Mouse (Mus musculus): ENCODE results near the gene Parvb. TPM values are rescaled to one million over a fixed set of nuclear protein-coding genes. Genes with fewer than 3 reads are reported as not detected.

Gene Parvb
- total RNA-seq (2014; rRNA removed) (3.8 and 9.4 TPM in 2 replicates), polyA plus RNA-seq (2015; fragmentation: Nextera tagmentation; extraction: Ambion mirVana) (2.7 and 4.3 TPM in 2 replicates)

GRCm38 (mm10) chr15:84231721-84232561, at the start of gene Parvb:
Gene Parvb, plus strand, starts transcription at chr15:84232043.
- TF ChIP-seq CTCF (IDR thresholded peaks at IDR 0.05; ENCODE audit: low read depth) = 0 out of 2 replicates have a peak, but pooled peaks have one; percentile 3
- ATAC-seq = peak; percentile 62
- DNase-seq = peak; percentile 65

GRCm38 (mm10) chr15:84183967-84184366, 47.9 kb upstream of the Parvb start:
- no peak overlapping the region for H3K9ac ChIP-seq
- H3K9me3 ChIP-seq (ENCODE audit: low read length) = no peaks in the 10 kb centered on the region
- H3K4me1 ChIP-seq (ENCODE audit: insufficient read depth) = no peaks in the 10 kb centered on the region
- no peak for TF ChIP-seq CTCF (IDR thresholded peaks at IDR 0.05; ENCODE audit: low read depth)
- H3K27ac ChIP-seq (ENCODE audit: low read depth, low read length) = no peak overlapping the region
- no peak overlapping the region for H3K4me3 ChIP-seq (ENCODE audit: low read depth, low read length)
- H3K36me3 ChIP-seq (ENCODE audit: insufficient read depth) = no peaks in the 10 kb centered on the region
- no peak overlapping the region for H3K4me2 ChIP-seq (ENCODE audit: low read depth)
- DNase-seq = no peak
- 41% methylated on average over 1 of the region's 1 CpGs for WGBS
- no peaks in the 10 kb centered on the region for H3K27me3 ChIP-seq (ENCODE audit: insufficient read depth, low read length)
- no peak for ATAC-seq

More at GRCm38 (mm10) chr15:84231721-84232561, at the start of gene Parvb:
- peak within 1 kb of the TSS; percentile 64; the same call in 1 of the 2 replicates for H3K27ac ChIP-seq (ENCODE audit: low read depth, low read length)
- no peaks in the 10 kb centered on the region for H3K9me3 ChIP-seq (ENCODE audit: low read length)
- H3K36me3 ChIP-seq (ENCODE audit: insufficient read depth) = no peaks in the 10 kb centered on the region
- peak within 1 kb of the TSS; percentile 88 for H3K4me2 ChIP-seq (ENCODE audit: low read depth)
- H3K4me1 ChIP-seq (ENCODE audit: insufficient read depth) = peaks cover 22% of the 10 kb centered on the region
- H3K4me3 ChIP-seq (ENCODE audit: low read depth, low read length) = peak within 1 kb of the TSS; percentile 38
- peak within 1 kb of the TSS; percentile 58 for H3K9ac ChIP-seq
- 2% methylated on average over 46 of the region's 53 CpGs for WGBS
- H3K27me3 ChIP-seq (ENCODE audit: insufficient read depth, low read length) = no peaks in the 10 kb centered on the region

DNA sequence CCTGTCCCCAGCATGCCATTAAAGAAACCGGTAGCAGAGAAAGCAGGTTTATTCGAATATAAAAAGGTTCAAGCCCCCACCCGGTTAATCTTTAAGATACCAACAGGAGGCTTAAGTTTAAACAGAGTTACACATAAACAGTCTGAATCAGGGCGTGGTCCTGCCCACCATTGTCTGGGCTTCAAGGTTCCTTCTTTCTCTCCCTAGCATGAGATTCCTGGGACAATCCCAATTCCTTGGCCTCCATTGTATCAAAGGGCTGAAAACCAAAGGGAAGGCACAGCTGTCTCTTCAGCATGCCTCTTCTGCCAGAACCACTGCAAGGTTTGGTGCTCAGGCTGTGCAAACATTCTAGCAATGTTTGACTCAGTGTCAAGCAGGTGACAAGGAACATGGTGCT, 45.6 kb upstream of the Parvb start:
- TF ChIP-seq CTCF (IDR thresholded peaks at IDR 0.05; ENCODE audit: low read depth) = no peak
- H3K27me3 ChIP-seq (ENCODE audit: insufficient read depth, low read length) = no peaks in the 10 kb centered on the region
- no peak overlapping the region for H3K4me2 ChIP-seq (ENCODE audit: low read depth)
- H3K9me3 ChIP-seq (ENCODE audit: low read length) = no peaks in the 10 kb centered on the region
- no peak for DNase-seq
- WGBS = 60% methylated on average over 4 of the region's 4 CpGs
- H3K4me1 ChIP-seq (ENCODE audit: insufficient read depth) = no peaks in the 10 kb centered on the region
- no peak overlapping the region for H3K9ac ChIP-seq
- H3K27ac ChIP-seq (ENCODE audit: low read depth, low read length) = no peak overlapping the region
- ATAC-seq = no peak
- no peaks in the 10 kb centered on the region for H3K36me3 ChIP-seq (ENCODE audit: insufficient read depth)
- no peak overlapping the region for H3K4me3 ChIP-seq (ENCODE audit: low read depth, low read length)

DNA sequence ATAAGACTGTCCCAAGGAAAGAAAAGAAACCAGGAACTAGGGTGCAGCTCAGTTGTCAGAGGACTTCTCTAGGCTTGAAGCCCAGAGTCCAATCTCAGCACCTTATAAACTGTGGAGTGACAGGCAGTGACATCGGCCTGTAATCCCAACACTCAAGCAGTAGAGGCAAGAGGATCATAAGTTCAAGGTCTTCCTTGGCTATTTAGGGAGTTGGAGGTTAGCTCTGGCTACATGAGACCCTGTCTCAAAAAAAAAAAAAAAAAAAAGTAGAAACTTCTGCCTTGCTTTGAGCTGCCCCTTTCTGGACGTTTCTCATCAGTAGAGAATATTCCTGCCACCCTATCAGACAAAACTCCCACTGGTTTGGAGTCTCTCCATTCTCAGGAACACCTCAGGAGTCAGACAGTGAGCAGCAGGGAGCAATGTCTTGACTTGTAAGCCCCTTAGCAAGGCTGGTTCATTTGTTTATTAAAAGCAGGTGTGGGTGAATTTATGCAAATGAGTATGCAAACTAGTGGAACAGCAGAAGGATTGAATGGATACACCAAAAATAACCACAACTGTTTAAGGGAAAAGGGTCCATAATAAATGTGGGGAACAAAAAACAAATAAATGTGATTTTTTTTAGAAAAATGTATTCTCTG, 42.8 kb upstream of the Parvb start:
- TF ChIP-seq CTCF (IDR thresholded peaks at IDR 0.05; ENCODE audit: low read depth) = no peak
- no peaks in the 10 kb centered on the region for H3K27me3 ChIP-seq (ENCODE audit: insufficient read depth, low read length)
- H3K9me3 ChIP-seq (ENCODE audit: low read length) = no peaks in the 10 kb centered on the region
- no peaks in the 10 kb centered on the region for H3K36me3 ChIP-seq (ENCODE audit: insufficient read depth)
- H3K9ac ChIP-seq = no peak overlapping the region
- no peak overlapping the region for H3K4me3 ChIP-seq (ENCODE audit: low read depth, low read length)
- DNase-seq (no peak), ATAC-seq (no peak)
- peaks cover 9% of the 10 kb centered on the region; the same call in 1 of the 2 replicates for H3K4me1 ChIP-seq (ENCODE audit: insufficient read depth)
- no peak overlapping the region for H3K27ac ChIP-seq (ENCODE audit: low read depth, low read length)
- no peak overlapping the region for H3K4me2 ChIP-seq (ENCODE audit: low read depth)
- WGBS = 50% methylated on average over 2 of the region's 2 CpGs

DNA sequence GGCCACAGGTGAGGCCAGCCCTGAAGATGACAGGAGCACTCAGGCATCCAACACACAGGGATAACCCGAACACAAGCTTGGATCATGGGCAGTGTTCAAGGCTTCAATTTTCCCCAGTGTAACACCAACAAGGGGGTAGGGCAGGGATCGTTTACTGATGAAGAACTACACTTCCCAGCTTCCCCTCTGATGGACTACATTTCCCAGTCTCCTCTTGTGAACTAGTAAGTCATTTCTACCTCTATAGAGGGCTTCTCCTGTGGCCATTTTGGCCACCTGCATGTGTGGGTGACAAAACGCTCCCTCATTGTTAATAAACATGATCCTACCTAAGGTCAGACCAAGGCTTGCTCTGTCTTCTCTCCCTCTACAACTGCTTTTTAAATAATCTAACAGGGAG, 42.0 kb upstream of the Parvb start:
- Histone ChIP-seq H3K9me3 (ENCODE audit: low read length) (no peaks in the 10 kb centered on the region), H3K4me3 (ENCODE audit: low read depth, low read length) (no peak overlapping the region), H3K36me3 (ENCODE audit: insufficient read depth) (no peaks in the 10 kb centered on the region), H3K9ac (no peak overlapping the region), H3K27me3 (ENCODE audit: insufficient read depth, low read length) (no peaks in the 10 kb centered on the region), H3K27ac (ENCODE audit: low read depth, low read length) (no peak overlapping the region), H3K4me1 (ENCODE audit: insufficient read depth) (peaks cover 9% of the 10 kb centered on the region; the same call in 1 of the 2 replicates), H3K4me2 (ENCODE audit: low read depth) (no peak overlapping the region)
- ATAC-seq = no peak
- TF ChIP-seq CTCF (IDR thresholded peaks at IDR 0.05; ENCODE audit: low read depth) = no peak
- peak; percentile 18 for DNase-seq
- WGBS = 35% methylated on average over 3 of the region's 3 CpGs

DNA sequence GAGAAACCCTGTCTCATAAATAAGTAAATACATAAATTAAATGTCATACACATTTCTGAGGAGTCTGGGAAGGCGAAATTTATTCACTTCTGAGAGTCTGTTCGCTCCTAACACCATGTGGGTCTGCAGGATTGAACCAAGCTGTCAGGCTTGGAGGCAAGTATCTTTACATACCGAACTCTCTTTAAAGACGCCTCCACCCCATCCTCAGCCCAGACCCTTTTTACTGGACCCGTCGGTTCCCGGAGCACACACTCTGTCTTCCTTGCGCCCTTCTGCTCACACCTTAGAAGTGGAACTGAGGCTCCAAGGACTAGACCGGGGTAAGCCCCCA, 40.2 kb upstream of the Parvb start:
- Histone ChIP-seq H3K4me1 (ENCODE audit: insufficient read depth) (peaks cover 9% of the 10 kb centered on the region; the same call in 1 of the 2 replicates), H3K4me2 (ENCODE audit: low read depth) (peak overlapping the region; percentile 82), H3K36me3 (ENCODE audit: insufficient read depth) (peaks cover 12% of the 10 kb centered on the region), H3K4me3 (ENCODE audit: low read depth, low read length) (peak overlapping the region; percentile 89), H3K9me3 (ENCODE audit: low read length) (no peaks in the 10 kb centered on the region), H3K9ac (peak overlapping the region; percentile 80), H3K27ac (ENCODE audit: low read depth, low read length) (peak overlapping the region; percentile 91), H3K27me3 (ENCODE audit: insufficient read depth, low read length) (no peaks in the 10 kb centered on the region)
- DNase-seq (no peak), ATAC-seq (peak; percentile 44)
- no peak for TF ChIP-seq CTCF (IDR thresholded peaks at IDR 0.05; ENCODE audit: low read depth)
- WGBS = under 1% methylated on average over 9 of the region's 9 CpGs
